Mouse (Mus musculus): ENCODE data around the gene Maea. TPM values are rescaled to one million over a fixed set of nuclear protein-coding genes. Genes with fewer than 3 reads are reported as not detected.

Maea gene
- total and polyA plus RNA-seq, 2 experiments from 2014 or later, result 122 to 136 TPM

DNA sequence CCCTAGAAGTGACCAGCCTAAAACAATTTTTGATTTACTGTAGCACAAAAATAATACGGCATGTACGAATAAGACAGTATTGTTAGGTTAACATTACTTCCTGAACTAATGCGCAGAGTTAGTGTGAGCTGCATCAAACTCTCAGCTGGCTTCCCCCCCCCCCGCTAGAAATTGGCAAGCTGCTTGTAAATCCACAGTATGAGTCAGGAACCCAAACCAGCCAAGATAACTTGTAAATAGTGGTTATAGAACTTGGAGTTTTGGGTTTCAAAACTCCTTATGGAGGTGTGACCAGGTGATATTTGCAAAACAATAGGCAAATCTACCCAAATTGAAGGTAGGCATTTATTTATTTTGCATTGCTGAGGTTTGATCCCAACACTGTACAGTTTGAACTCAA lies 14.4 kb downstream of the Maea start:
- Histone ChIP-seq H3K4me1 (ENCODE audit: insufficient read depth, low read length) (no peaks in the 10 kb centered on the region; the same call in 1 of the 2 replicates), H3K4me2 (ENCODE audit: low read depth, low read length, poor library complexity, severe bottlenecking) (no peak overlapping the region), H3K27me3 (ENCODE audit: insufficient read depth, low read length) (no peaks in the 10 kb centered on the region), H3K9ac (replicated peaks; ENCODE audit: low read length, poor library complexity, severe bottlenecking) (no peak overlapping the region), H3K27ac (ENCODE audit: low read depth, low read length) (no peak overlapping the region), H3K9me3 (ENCODE audit: low read length) (no peaks in the 10 kb centered on the region), H3K36me3 (ENCODE audit: insufficient read depth, low read length) (peaks cover 6% of the 10 kb centered on the region; the same call in 1 of the 2 replicates), H3K4me3 (ENCODE audit: low read depth, low read length) (no peak overlapping the region)
- no peak for DNase-seq (ENCODE audit: low spot score)
- 74% methylated on average over 4 of the region's 4 CpGs for WGBS
- TF ChIP-seq CTCF (IDR thresholded peaks at IDR 0.05), result no peak
- ATAC-seq (ENCODE audit: low FRiP score), result no peak

DNA sequence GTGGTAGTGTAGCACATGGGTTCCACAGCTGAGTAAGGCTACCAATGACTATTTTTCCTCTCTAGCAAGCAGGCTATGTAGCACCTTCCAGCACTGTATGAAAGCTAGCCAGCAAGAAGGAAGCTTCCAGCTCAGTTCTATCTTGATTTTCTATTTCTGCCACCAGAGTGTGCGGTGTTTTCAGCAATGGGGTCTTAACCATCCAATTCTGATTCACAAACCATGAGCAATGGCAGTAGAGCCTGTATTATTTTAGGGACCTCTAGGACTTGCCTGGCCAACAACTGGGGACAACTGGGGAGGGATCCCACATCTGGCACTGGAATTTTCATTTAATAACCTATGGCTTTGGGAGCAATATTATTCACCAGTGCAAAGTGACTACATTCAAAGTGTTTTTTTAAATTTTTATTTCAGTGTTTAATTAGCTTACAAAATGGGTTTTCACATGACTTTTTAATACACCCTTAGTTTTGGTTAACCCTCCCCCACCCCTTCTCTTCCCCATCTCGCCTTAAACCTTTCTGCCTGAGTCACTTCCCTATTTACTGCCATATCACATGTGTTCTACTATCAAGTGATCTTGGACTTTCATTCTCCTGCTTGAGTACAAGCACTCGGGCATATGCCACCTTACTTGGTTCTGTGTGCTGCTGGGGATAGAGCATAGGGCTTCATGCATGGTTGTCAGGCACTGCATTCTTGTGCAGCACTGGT lies 16.4 kb downstream of the Maea start:
- no peaks in the 10 kb centered on the region for H3K27me3 ChIP-seq (ENCODE audit: insufficient read depth, low read length)
- H3K36me3 ChIP-seq (ENCODE audit: insufficient read depth, low read length), result no peaks in the 10 kb centered on the region
- 89% methylated on average over 3 of the region's 3 CpGs for WGBS
- H3K9me3 ChIP-seq (ENCODE audit: low read length), result no peaks in the 10 kb centered on the region
- no peak overlapping the region for H3K9ac ChIP-seq (replicated peaks; ENCODE audit: low read length, poor library complexity, severe bottlenecking)
- no peak overlapping the region for H3K4me3 ChIP-seq (ENCODE audit: low read depth, low read length)
- no peak overlapping the region for H3K27ac ChIP-seq (ENCODE audit: low read depth, low read length)
- H3K4me2 ChIP-seq (ENCODE audit: low read depth, low read length, poor library complexity, severe bottlenecking), result no peak overlapping the region
- no peak for TF ChIP-seq CTCF (IDR thresholded peaks at IDR 0.05)
- ATAC-seq (ENCODE audit: low FRiP score) (no peak), DNase-seq (ENCODE audit: low spot score) (no peak)
- no peaks in the 10 kb centered on the region; the same call in 1 of the 2 replicates for H3K4me1 ChIP-seq (ENCODE audit: insufficient read depth, low read length)

DNA sequence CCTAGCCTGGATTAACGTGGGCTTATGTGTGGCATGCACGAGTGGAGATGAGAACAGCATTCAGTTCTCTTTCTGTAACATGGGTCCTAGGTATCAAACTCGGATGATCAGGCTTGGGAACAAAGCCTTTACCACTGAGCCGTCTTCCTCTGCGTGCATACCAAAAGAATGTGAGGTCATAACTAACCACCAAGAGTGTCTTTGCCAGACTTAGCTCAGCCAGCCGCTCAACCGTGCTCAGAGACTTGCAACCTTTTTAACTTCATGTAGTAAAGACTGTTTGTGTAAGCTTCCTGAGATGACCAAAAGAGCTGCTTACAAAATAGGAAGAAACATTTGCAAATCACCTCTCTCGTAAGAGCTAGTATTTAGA lies 16.9 kb downstream of the Maea start:
- Histone ChIP-seq H3K9me3 (ENCODE audit: low read length) (no peaks in the 10 kb centered on the region), H3K4me1 (ENCODE audit: insufficient read depth, low read length) (no peaks in the 10 kb centered on the region; the same call in 1 of the 2 replicates), H3K9ac (replicated peaks; ENCODE audit: low read length, poor library complexity, severe bottlenecking) (no peak overlapping the region), H3K4me3 (ENCODE audit: low read depth, low read length) (no peak overlapping the region), H3K4me2 (ENCODE audit: low read depth, low read length, poor library complexity, severe bottlenecking) (no peak overlapping the region), H3K27ac (ENCODE audit: low read depth, low read length) (no peak overlapping the region), H3K27me3 (ENCODE audit: insufficient read depth, low read length) (no peaks in the 10 kb centered on the region), H3K36me3 (ENCODE audit: insufficient read depth, low read length) (no peaks in the 10 kb centered on the region)
- no peak for TF ChIP-seq CTCF (IDR thresholded peaks at IDR 0.05)
- ATAC-seq (ENCODE audit: low FRiP score) (no peak), DNase-seq (ENCODE audit: low spot score) (no peak)
- WGBS, result 72% methylated on average over 8 of the region's 8 CpGs

DNA sequence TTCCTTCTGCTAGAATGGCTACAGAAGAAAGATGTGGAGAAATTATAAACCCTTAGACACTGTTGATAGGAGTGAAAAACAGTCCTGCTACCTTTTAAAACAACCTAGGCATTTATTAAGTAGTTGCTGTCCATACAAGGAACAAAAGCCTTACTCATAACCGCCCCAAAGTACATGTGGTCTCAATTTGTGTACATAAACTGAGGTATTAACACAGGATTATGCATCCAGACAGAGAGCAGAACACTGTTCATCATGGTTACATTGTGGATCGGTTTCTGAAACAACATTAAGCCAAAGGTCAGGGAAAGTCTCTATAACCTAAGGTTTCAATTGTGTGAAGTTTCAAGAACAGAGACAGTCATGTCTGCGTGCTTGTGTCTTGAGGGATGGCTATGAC lies 17.7 kb downstream of the Maea start:
- DNase-seq (ENCODE audit: low spot score), result no peak
- Histone ChIP-seq H3K27me3 (ENCODE audit: insufficient read depth, low read length) (no peaks in the 10 kb centered on the region), H3K4me2 (ENCODE audit: low read depth, low read length, poor library complexity, severe bottlenecking) (no peak overlapping the region), H3K4me1 (ENCODE audit: insufficient read depth, low read length) (no peaks in the 10 kb centered on the region; the same call in 1 of the 2 replicates), H3K4me3 (ENCODE audit: low read depth, low read length) (no peak overlapping the region), H3K27ac (ENCODE audit: low read depth, low read length) (no peak overlapping the region), H3K9ac (replicated peaks; ENCODE audit: low read length, poor library complexity, severe bottlenecking) (no peak overlapping the region), H3K36me3 (ENCODE audit: insufficient read depth, low read length) (no peaks in the 10 kb centered on the region), H3K9me3 (ENCODE audit: low read length) (no peaks in the 10 kb centered on the region)
- ATAC-seq (ENCODE audit: low FRiP score), result no peak
- no peak for TF ChIP-seq CTCF (IDR thresholded peaks at IDR 0.05)
- 85% methylated on average over 3 of the region's 3 CpGs for WGBS

DNA sequence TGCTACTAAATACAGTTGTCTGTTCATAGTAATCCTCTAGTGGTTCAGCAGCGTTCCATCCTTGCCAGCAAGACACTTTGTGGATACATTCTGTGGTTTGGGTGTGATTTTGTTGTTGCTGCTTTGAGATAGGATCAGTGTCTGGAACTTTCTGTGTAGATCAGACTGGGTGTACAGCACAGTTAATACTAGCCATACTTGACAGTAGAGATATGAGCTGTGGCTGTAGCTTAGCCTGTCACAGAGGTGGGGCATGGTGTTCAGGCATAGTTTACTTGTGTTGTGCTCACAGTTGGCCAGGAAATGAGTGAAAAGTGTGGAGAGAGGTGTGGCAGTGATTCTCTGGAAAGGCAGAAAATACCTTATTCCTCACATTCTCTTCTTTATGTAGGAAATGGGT lies 22.2 kb downstream of the Maea start:
- Histone ChIP-seq H3K4me3 (ENCODE audit: low read depth, low read length) (no peak overlapping the region), H3K36me3 (ENCODE audit: insufficient read depth, low read length) (peaks cover 19% of the 10 kb centered on the region), H3K9ac (replicated peaks; ENCODE audit: low read length, poor library complexity, severe bottlenecking) (no peak overlapping the region), H3K4me1 (ENCODE audit: insufficient read depth, low read length) (no peaks in the 10 kb centered on the region; the same call in 1 of the 2 replicates), H3K4me2 (ENCODE audit: low read depth, low read length, poor library complexity, severe bottlenecking) (no peak overlapping the region), H3K9me3 (ENCODE audit: low read length) (no peaks in the 10 kb centered on the region), H3K27me3 (ENCODE audit: insufficient read depth, low read length) (no peaks in the 10 kb centered on the region), H3K27ac (ENCODE audit: low read depth, low read length) (no peak overlapping the region)
- WGBS, result 94% methylated on average over 1 of the region's 1 CpGs
- ATAC-seq (ENCODE audit: low FRiP score) (no peak), DNase-seq (ENCODE audit: low spot score) (no peak)
- no peak for TF ChIP-seq CTCF (IDR thresholded peaks at IDR 0.05)

DNA sequence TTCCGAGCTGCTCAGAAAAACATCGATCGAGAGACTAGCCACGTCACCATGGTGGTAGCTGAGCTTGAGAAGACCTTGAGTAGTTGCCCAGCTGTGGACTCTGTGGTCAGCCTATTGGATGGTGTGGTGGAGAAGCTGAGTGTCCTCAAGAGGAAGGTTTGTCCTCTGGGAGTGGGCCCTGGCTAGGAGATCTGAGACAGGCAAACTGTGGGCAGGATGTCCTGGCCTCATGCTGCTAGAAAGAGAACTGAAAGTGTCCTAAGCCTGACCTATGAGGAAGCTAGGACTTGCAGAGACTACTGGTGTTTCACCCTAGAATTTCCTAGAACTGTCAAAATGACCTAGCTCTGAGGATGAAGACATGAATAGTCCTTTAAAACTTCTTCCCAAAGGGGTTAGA lies 23.2 kb downstream of the Maea start:
- Histone ChIP-seq H3K4me3 (ENCODE audit: low read depth, low read length) (no peak overlapping the region), H3K9me3 (ENCODE audit: low read length) (no peaks in the 10 kb centered on the region), H3K27me3 (ENCODE audit: insufficient read depth, low read length) (no peaks in the 10 kb centered on the region), H3K4me1 (ENCODE audit: insufficient read depth, low read length) (no peaks in the 10 kb centered on the region), H3K9ac (replicated peaks; ENCODE audit: low read length, poor library complexity, severe bottlenecking) (no peak overlapping the region), H3K36me3 (ENCODE audit: insufficient read depth, low read length) (peaks cover 28% of the 10 kb centered on the region), H3K27ac (ENCODE audit: low read depth, low read length) (no peak overlapping the region), H3K4me2 (ENCODE audit: low read depth, low read length, poor library complexity, severe bottlenecking) (no peak overlapping the region)
- TF ChIP-seq CTCF (IDR thresholded peaks at IDR 0.05), result no peak
- ATAC-seq (ENCODE audit: low FRiP score) (no peak), DNase-seq (ENCODE audit: low spot score) (no peak)
- 95% methylated on average over 4 of the region's 4 CpGs for WGBS

Measured in midbrain, postnatal 0 days (tissue).